8 mouse cellular contexts compared by ENCODE assay signal in the genomic region with DNA sequence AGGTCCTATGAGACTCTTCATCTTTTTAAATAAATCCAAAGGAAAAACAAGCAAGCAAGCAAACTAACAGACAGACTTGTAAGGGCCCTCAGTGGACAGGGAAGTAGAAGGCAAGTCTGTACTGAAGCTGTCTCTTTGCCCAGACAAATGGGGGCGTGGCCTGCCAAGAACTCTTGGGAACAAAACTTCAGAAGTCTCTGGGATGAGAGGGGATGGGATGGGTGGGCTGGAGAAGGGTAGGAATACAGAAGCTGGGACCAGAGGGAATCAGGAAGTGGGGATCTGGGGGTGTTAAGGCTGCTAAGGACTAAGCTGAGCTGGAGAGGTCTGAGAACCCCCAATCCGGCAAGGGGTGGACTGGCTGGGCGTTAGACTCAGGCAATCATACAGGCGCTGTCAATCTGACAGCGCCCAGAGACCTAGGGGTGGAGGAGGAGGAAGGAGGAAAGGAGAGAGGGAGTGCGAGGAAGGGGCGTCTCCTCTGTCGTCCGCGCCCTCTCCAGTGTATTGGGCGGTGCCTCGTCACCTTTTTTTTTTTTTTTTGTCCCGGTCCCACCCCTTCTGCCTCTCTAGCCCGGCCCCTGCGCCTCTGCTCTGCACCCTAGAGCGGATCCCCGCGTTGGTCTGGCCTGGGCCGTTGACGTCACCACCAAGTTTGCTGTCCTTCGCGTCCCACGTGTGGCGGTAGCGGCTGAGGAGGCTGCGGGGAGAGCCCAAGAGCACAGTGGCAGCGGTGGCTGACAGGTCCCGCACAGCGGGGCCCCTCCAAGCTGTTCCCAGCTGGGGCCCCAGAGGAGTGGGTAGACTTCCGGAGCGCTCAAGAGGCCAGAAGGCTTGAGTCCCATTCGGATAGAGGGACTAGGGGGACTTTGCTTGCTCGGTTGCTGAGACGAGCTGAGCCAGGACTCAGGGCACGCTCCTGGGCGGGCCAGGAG. TPM values are rescaled to one million over a fixed set of nuclear protein-coding genes. Genes with fewer than 3 reads are reported as not detected.
DNase-seq lines count a peak whose midpoint lies in the region; ATAC-seq and TF ChIP-seq lines count a peak whose summit lies in the region.

A gene (plus strand): TSS at position 722 of the 935 bp plus-strand sequence.

- TF ChIP-seq POLR2A in brain, embryonic 14.5 days (IDR thresholded peaks at IDR 0.05; ENCODE audit: borderline replicate concordance, extremely low read depth, insufficient read depth, insufficient read length, poor library complexity, severe bottlenecking): no peak

- intact Hi-C loops in gastrocnemius, adult 2 months (cut with DNase I): no loop called here

- peak within 1 kb of the TSS; percentile 66 for H3K27ac ChIP-seq in gastrocnemius, adult 2 months
- peak within 1 kb of the TSS; percentile 64 for H3K27ac ChIP-seq in hindbrain, embryonic 13.5 days
- H3K27ac ChIP-seq in limb, embryonic 12.5 days: peak within 1 kb of the TSS; percentile 90
- peak within 1 kb of the TSS; percentile 59 for H3K27ac ChIP-seq in midbrain, embryonic 11.5 days (ENCODE audit: low read depth, low read length)
- H3K27ac ChIP-seq in stomach, embryonic 14.5 days (ENCODE audit: low read length): peak within 1 kb of the TSS; percentile 81

- no peak for TF ChIP-seq CTCF in brain, embryonic 14.5 days (IDR thresholded peaks at IDR 0.05; ENCODE audit: borderline replicate concordance, extremely low read depth, insufficient read depth, insufficient read length)
- no peak for TF ChIP-seq CTCF in gastrocnemius, adult 2 months (IDR thresholded peaks at IDR 0.05)

- no peaks in the 10 kb centered on the region for H3K36me3 ChIP-seq in hindbrain, embryonic 13.5 days
- H3K36me3 ChIP-seq in limb, embryonic 12.5 days: no peaks in the 10 kb centered on the region
- H3K36me3 ChIP-seq in midbrain, embryonic 11.5 days (ENCODE audit: control insufficient read depth, insufficient read depth, low read length): no peaks in the 10 kb centered on the region
- H3K36me3 ChIP-seq in stomach, embryonic 14.5 days (ENCODE audit: control insufficient read depth, insufficient read depth, low read length): no peaks in the 10 kb centered on the region

- peaks cover 39% of the 10 kb centered on the region for H3K27me3 ChIP-seq in hindbrain, embryonic 13.5 days
- peaks cover 14% of the 10 kb centered on the region; the same call in 1 of the 2 replicates for H3K27me3 ChIP-seq in limb, embryonic 12.5 days
- H3K27me3 ChIP-seq in midbrain, embryonic 11.5 days (ENCODE audit: control insufficient read depth, insufficient read depth, low read length): no peaks in the 10 kb centered on the region; the same call in 1 of the 2 replicates
- no peaks in the 10 kb centered on the region for H3K27me3 ChIP-seq in stomach, embryonic 14.5 days (ENCODE audit: control insufficient read depth, insufficient read depth, low read length)

- peak; percentile 84 for ATAC-seq in hindbrain, embryonic 13.5 days (ENCODE audit: low FRiP score)
- ATAC-seq in limb, embryonic 12.5 days (ENCODE audit: insufficient number of reproducible peaks, insufficient read depth, low FRiP score, low TSS enrichment, low read depth): peak; percentile 73
- peak; percentile 90 for ATAC-seq in midbrain, embryonic 11.5 days (ENCODE audit: low FRiP score)
- peak; percentile 94 for ATAC-seq in stomach, embryonic 14.5 days (ENCODE audit: insufficient number of reproducible peaks, insufficient read depth, low FRiP score, low read depth)

- peak within 1 kb of the TSS; percentile 82 for H3K9ac ChIP-seq in hindbrain, embryonic 13.5 days
- H3K9ac ChIP-seq in limb, embryonic 12.5 days (replicated peaks): peak within 1 kb of the TSS; percentile 91
- H3K9ac ChIP-seq in midbrain, embryonic 11.5 days (ENCODE audit: low read length): peak within 1 kb of the TSS; percentile 91
- peak within 1 kb of the TSS; percentile 77 for H3K9ac ChIP-seq in stomach, embryonic 14.5 days (replicated peaks; ENCODE audit: low read depth, low read length)

- H3K9me3 ChIP-seq in hindbrain, embryonic 13.5 days: no peaks in the 10 kb centered on the region
- H3K9me3 ChIP-seq in limb, embryonic 12.5 days: no peaks in the 10 kb centered on the region
- H3K9me3 ChIP-seq in midbrain, embryonic 11.5 days (ENCODE audit: control insufficient read depth, low read length): no peaks in the 10 kb centered on the region
- H3K9me3 ChIP-seq in stomach, embryonic 14.5 days (ENCODE audit: control insufficient read depth, low read depth, low read length): no peaks in the 10 kb centered on the region

- peaks cover 20% of the 10 kb centered on the region for H3K4me1 ChIP-seq in hindbrain, embryonic 13.5 days (replicated peaks)
- H3K4me1 ChIP-seq in limb, embryonic 12.5 days (replicated peaks): peaks cover 30% of the 10 kb centered on the region
- peaks cover 6% of the 10 kb centered on the region; the same call in 1 of the 2 replicates for H3K4me1 ChIP-seq in midbrain, embryonic 11.5 days (ENCODE audit: control insufficient read depth, insufficient read depth, low read length)
- H3K4me1 ChIP-seq in stomach, embryonic 14.5 days (ENCODE audit: control insufficient read depth, insufficient read depth, low read length): peaks cover 8% of the 10 kb centered on the region; the same call in 1 of the 2 replicates

- peak within 1 kb of the TSS; percentile 99 for H3K4me2 ChIP-seq in hindbrain, embryonic 13.5 days
- peak within 1 kb of the TSS; percentile 95 for H3K4me2 ChIP-seq in limb, embryonic 12.5 days
- peak within 1 kb of the TSS; percentile 97 for H3K4me2 ChIP-seq in midbrain, embryonic 11.5 days
- peak within 1 kb of the TSS; percentile 62 for H3K4me2 ChIP-seq in stomach, embryonic 14.5 days (replicated peaks; ENCODE audit: low read depth, low read length)

- peak within 1 kb of the TSS; percentile 73 for H3K4me3 ChIP-seq in gastrocnemius, adult 2 months
- peak within 1 kb of the TSS; percentile 58 for H3K4me3 ChIP-seq in hindbrain, embryonic 13.5 days
- H3K4me3 ChIP-seq in limb, embryonic 12.5 days (replicated peaks): peak within 1 kb of the TSS; percentile 69
- peak within 1 kb of the TSS; percentile 66 for H3K4me3 ChIP-seq in midbrain, embryonic 11.5 days (ENCODE audit: low read depth, low read length)
- peak within 1 kb of the TSS; percentile 67 for H3K4me3 ChIP-seq in stomach, embryonic 14.5 days (ENCODE audit: low read depth, low read length)

- peak; percentile 83 for DNase-seq in R1 (ENCODE audit: low read depth, low spot score)
- peak; percentile 74 for DNase-seq in brain, embryonic 14.5 days (ENCODE audit: low read depth)
- peak; percentile 68 for DNase-seq in gastrocnemius, adult 2 months
- peak; percentile 98 for DNase-seq in midbrain, embryonic 11.5 days (ENCODE audit: low spot score, missing footprints)
- DNase-seq in cerebellum, adult 18-20 months: no peak

- under 1% methylated on average over 35 of the region's 36 CpGs for WGBS in hindbrain, embryonic 13.5 days
- WGBS in limb, embryonic 12.5 days: under 1% methylated on average over 34 of the region's 36 CpGs
- WGBS in midbrain, embryonic 11.5 days: 0% methylated on average over 36 of the region's 36 CpGs
- WGBS in stomach, embryonic 14.5 days: under 1% methylated on average over 34 of the region's 36 CpGs

RNA-seq across cellular contexts. Expression of the gene that starts here (rescaled TPM):
- polyA plus RNA-seq in brain, embryonic 14.5 days (2012; rRNA removed): 1.4 and 2.6 TPM in 2 replicates
- under 1 TPM; 0.13 to 0.25 TPM for total RNA-seq in gastrocnemius, adult 2 months (2021)
- 0.94 and 1.3 TPM in 2 replicates for polyA plus RNA-seq in hindbrain, embryonic 13.5 days (2015; fragmentation: Nextera tagmentation; extraction: Ambion mirVana)
- polyA plus RNA-seq in limb, embryonic 12.5 days (2016; fragmentation: Nextera tagmentation; extraction: Ambion mirVana): 2.8 and 4.4 TPM in 2 replicates
- 3.1 and 3.4 TPM in 2 replicates for polyA plus RNA-seq in midbrain, embryonic 11.5 days (2014; fragmentation: Nextera tagmentation; extraction: Ambion mirVana)
- polyA plus RNA-seq in stomach, embryonic 14.5 days (2014; fragmentation: Nextera tagmentation; extraction: Ambion mirVana): 3.2 and 3.4 TPM in 2 replicates

Comparison
In these comparisons a context has a peak if more than half of its experiments do, and no peak if none do; other contexts are left out.
1. Peak in DNase-seq, H3K4me3 ChIP-seq and H3K27ac ChIP-seq in gastrocnemius, adult 2 months; RNA of the gene not detected or under 1 TPM.
2. DNase-seq: peak in R1 (single experiment), brain, embryonic 14.5 days (single experiment) and midbrain, embryonic 11.5 days (single experiment); none in cerebellum, adult 18-20 months (0 of 2).
3. Peak in every context shown above with its lines, with median percentiles within 50 percentile points of each other: H3K27ac ChIP-seq, H3K4me3 ChIP-seq, ATAC-seq, H3K4me2 ChIP-seq and H3K9ac ChIP-seq.